Mouse (Mus musculus) midbrain, postnatal 0 days (tissue): Measurements from ENCODE around the gene Fbln7. TPM values are rescaled to one million over a fixed set of nuclear protein-coding genes. Genes with fewer than 3 reads are reported as not detected.
A peak's percentile ranks its signal among the peaks of the same experiment; 100 is the strongest.

ENCODE experiments used
- ATAC-seq: fragments of 200-750 bp; cut with Nextera tagmentation; 2 replicates; pipeline ENCODE4 v1.8.0; 2017; ENCODE audit warnings: moderate number of reproducible peaks, mild to moderate bottlenecking, moderate TSS enrichment, moderate library complexity; ENCODE audit not compliant: low FRiP score
- DNase-seq: peaks from one replicate; pipeline ENCODE4 v3.0.0-alpha.2; 2015; ENCODE audit warnings: low spot score
- H3K27ac ChIP-seq: fragments of 300-500 bp; sonication (generic); 2 replicates; pipeline ENCODE4 v1.5.1; 2014; ENCODE audit warnings: low read depth, mild to moderate bottlenecking, low read length, mixed read lengths
- H3K27me3 ChIP-seq: fragments of 300-500 bp; sonication (generic); 2 replicates; pipeline ENCODE4 v1.6.1; 2014; ENCODE audit warnings: low read length, control low read depth, mixed read lengths; ENCODE audit not compliant: insufficient read depth
- H3K36me3 ChIP-seq: fragments of 300-500 bp; sonication (generic); 2 replicates; pipeline ENCODE4 v1.6.1; 2014; ENCODE audit warnings: low read length, control low read depth, mixed read lengths; ENCODE audit not compliant: insufficient read depth
- H3K4me1 ChIP-seq: fragments of 300-500 bp; sonication (generic); 2 replicates; pipeline ENCODE4 v1.6.1; 2014; ENCODE audit warnings: mild to moderate bottlenecking, control low read depth, antibody characterized with exemption, low read length, mixed read lengths; ENCODE audit not compliant: insufficient read depth
- H3K4me2 ChIP-seq: fragments of 300-500 bp; sonication (generic); 2 replicates; pipeline ENCODE4 v1.6.1; 2014; ENCODE audit warnings: low read depth, mild to moderate bottlenecking, low read length, mixed read lengths; ENCODE audit not compliant: poor library complexity, severe bottlenecking
- H3K4me3 ChIP-seq: fragments of 300-500 bp; sonication (generic); 2 replicates; pipeline ENCODE4 v1.5.1; 2014; ENCODE audit warnings: low read depth, mild to moderate bottlenecking, low read length, moderate library complexity
- H3K9ac ChIP-seq: fragments of 300-500 bp; sonication (generic); replicated peaks from 2 replicates; pipeline ENCODE4 v1.6.1; 2014; ENCODE audit warnings: mild to moderate bottlenecking, low read length, moderate library complexity, mixed read lengths; ENCODE audit not compliant: poor library complexity, severe bottlenecking
- H3K9me3 ChIP-seq: fragments of 300-500 bp; sonication (generic); 2 replicates; pipeline ENCODE4 v1.6.1; 2016; ENCODE audit warnings: low read length, control low read depth
- CTCF ChIP-seq: IDR thresholded peaks from 2 replicates; pipeline ENCODE4 v1.5.1; 2016; ENCODE audit warnings: antibody characterized with exemption, mild to moderate bottlenecking
- WGBS: fragments of 180-500 bp; shearing (Covaris S2); extraction: QIAGEN DNeasy Blood & Tissue Kit; methylation state at CpG from one replicate; pipeline ENCODE4 v1.1.7; 2014; 5-methylcytosine and 5-hydroxymethylcytosine counted together
- polyA plus RNA-seq: library from polyadenylated mRNA; unstranded; fragments of >200 nt; fragmentation: Nextera tagmentation; extraction: Ambion mirVana; gene quantifications from 2 replicates; pipeline ENCODE4 v1.2.1, GENCODE M21; 2015
- total RNA-seq: library from RNA; depleted of rRNA; stranded (reverse); fragments of >200 nt; gene quantifications from 2 replicates; pipeline ENCODE4 v1.2.3, GENCODE M21; 2014

Gene Fbln7
- total and polyA plus RNA-seq, 2 experiments from 2014 or later = 4.2 to 6.3 TPM

DNA sequence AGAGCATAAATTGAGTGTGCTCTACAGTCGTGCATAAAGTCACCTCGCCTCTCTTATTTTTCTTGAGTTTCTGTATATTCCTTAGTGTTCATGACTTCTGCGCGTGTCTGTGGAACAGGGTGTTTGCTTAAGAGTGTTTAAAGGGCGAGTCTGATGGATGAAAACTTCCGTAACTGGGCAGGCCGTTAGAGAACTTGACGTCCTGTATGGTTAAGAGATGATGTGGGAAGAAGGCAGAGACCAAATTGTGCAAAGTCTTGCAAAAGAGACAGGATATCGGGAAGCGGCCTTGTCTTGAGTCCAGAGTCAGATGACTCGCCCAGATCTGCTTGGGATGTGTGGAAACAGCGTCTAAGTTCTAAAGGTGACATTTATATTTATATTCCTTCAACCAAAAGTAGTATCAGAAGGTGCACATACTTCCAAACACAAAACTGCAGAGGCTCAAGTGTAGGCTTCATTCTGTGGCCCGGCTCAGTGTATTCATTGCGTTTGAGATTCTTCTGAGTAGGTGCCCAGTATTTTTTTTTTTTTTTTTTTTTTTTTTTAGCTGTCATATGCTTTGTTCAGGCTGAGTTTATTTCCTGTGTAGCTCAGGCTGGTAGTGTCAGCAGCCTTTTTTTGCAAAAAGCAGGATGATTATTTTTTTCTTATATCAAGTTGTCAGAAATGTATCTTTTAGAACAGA, 43.7 kb upstream of the Fbln7 start:
- Histone ChIP-seq H3K36me3 (no peaks in the 10 kb centered on the region), H3K27ac (peak overlapping the region; percentile 88), H3K9me3 (no peaks in the 10 kb centered on the region), H3K9ac (peak overlapping the region; percentile 84), H3K4me3 (peak overlapping the region; percentile 84), H3K4me1 (no peaks in the 10 kb centered on the region; the same call in 1 of the 2 replicates), H3K27me3 (no peaks in the 10 kb centered on the region), H3K4me2 (peak overlapping the region; percentile 69)
- 13% methylated on average over 14 of the region's 14 CpGs for WGBS
- no peak for ATAC-seq
- TF ChIP-seq CTCF = no peak
- DNase-seq = peak; percentile 8

DNA sequence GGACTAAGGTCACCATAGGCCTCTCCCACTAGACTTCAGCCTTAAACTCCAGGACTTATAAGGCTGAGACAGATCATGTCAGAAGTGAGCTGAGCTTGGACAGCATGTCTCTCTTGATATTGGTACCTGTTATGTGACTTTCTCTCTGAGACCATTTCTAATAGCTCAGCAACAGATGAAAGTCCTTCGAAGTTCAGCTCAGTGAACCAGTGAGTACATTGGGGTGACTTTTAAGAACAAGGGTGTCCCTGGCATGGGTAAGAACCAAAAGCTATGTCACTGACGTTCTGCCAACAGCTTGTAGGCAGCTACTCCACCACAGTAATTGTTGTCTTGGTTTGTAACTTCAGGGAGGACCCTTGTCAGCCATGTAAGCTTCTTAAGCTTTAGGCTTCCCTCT, 42.1 kb upstream of the Fbln7 start:
- H3K27ac ChIP-seq = no peak overlapping the region
- ATAC-seq (no peak), DNase-seq (no peak)
- no peaks in the 10 kb centered on the region for H3K27me3 ChIP-seq
- no peaks in the 10 kb centered on the region for H3K36me3 ChIP-seq
- 84% methylated on average over 2 of the region's 2 CpGs for WGBS
- no peaks in the 10 kb centered on the region for H3K9me3 ChIP-seq
- TF ChIP-seq CTCF = no peak
- H3K9ac ChIP-seq = no peak overlapping the region
- H3K4me2 ChIP-seq = no peak overlapping the region
- no peaks in the 10 kb centered on the region; the same call in 1 of the 2 replicates for H3K4me1 ChIP-seq
- H3K4me3 ChIP-seq = no peak overlapping the region

DNA sequence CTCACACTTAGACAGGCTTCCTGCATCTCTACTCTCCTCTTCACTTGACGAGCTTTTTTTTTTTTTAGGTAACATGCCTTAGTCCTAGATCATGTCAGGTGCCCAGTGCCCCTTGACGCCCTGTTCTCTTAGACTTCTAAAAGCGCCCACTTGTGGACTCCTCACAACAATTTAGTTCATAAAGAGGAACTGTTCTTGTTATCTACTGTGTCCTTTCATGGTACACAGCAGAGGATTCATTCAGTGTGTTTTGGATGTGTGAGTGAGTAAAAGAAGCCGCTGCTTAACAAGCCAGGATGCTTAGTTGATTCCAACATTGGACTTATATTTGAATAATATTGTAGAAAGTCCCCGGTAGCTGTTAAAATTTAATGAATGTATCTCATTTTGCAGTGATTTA, 38.9 kb upstream of the Fbln7 start:
- Histone ChIP-seq H3K4me3 (no peak overlapping the region), H3K4me2 (no peak overlapping the region), H3K4me1 (no peaks in the 10 kb centered on the region; the same call in 1 of the 2 replicates), H3K27me3 (no peaks in the 10 kb centered on the region), H3K36me3 (peaks cover 5% of the 10 kb centered on the region; the same call in 1 of the 2 replicates), H3K9me3 (no peaks in the 10 kb centered on the region), H3K27ac (no peak overlapping the region), H3K9ac (no peak overlapping the region)
- no peak for DNase-seq
- ATAC-seq = no peak
- 88% methylated on average over 5 of the region's 5 CpGs for WGBS
- TF ChIP-seq CTCF = no peak

DNA sequence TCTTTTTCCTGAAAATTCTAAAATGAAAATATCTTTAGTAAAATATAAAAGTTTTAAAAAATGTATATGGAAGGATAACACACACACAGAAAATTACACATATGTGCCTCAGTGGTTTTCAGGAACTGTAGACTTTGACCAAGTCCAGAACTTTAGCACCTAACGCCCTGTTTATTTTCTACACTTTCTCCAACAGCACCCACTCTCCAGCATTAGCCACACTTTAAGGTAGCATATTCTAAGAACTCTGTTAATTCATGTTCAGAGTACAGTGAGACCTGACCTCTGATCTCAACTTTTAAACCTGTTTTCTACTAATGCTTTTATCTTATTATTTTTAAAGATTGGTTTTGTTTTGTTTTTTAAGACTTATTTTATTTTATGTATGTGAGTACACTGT, 35.0 kb upstream of the Fbln7 start:
- H3K36me3 ChIP-seq = peaks cover 24% of the 10 kb centered on the region; the same call in 1 of the 2 replicates
- H3K4me2 ChIP-seq = no peak overlapping the region
- no peak for DNase-seq
- H3K9me3 ChIP-seq = no peaks in the 10 kb centered on the region
- no peak overlapping the region for H3K9ac ChIP-seq
- WGBS = 95% methylated on average over 1 of the region's 1 CpGs
- no peak overlapping the region for H3K27ac ChIP-seq
- no peaks in the 10 kb centered on the region for H3K4me1 ChIP-seq
- TF ChIP-seq CTCF = no peak
- no peak for ATAC-seq
- no peaks in the 10 kb centered on the region for H3K27me3 ChIP-seq
- H3K4me3 ChIP-seq = no peak overlapping the region

DNA sequence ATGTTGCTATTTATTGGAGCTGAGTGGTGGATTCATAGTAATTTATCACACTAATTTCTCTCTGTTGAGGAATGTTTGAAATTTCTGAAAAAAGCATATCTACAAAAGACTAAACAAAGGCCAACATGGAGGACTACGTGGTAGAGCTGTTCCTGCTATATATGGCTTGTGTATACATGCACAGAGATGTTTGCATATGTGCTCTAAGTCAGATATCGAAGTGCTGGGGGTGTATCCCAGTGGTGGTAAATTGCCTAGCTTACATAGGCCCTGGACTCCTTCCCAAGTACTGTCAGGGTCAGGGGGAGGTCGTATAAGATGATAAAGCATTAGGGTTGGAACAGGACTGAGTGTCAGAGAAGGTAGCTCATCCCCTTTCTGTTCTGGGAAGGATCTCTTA, 30.2 kb upstream of the Fbln7 start:
- Histone ChIP-seq H3K4me2 (no peak overlapping the region), H3K9ac (no peak overlapping the region), H3K27me3 (no peaks in the 10 kb centered on the region), H3K4me1 (no peaks in the 10 kb centered on the region), H3K9me3 (no peaks in the 10 kb centered on the region), H3K36me3 (peaks cover 60% of the 10 kb centered on the region), H3K4me3 (no peak overlapping the region), H3K27ac (no peak overlapping the region)
- 95% methylated on average over 3 of the region's 3 CpGs for WGBS
- no peak for DNase-seq
- TF ChIP-seq CTCF = no peak
- no peak for ATAC-seq

DNA sequence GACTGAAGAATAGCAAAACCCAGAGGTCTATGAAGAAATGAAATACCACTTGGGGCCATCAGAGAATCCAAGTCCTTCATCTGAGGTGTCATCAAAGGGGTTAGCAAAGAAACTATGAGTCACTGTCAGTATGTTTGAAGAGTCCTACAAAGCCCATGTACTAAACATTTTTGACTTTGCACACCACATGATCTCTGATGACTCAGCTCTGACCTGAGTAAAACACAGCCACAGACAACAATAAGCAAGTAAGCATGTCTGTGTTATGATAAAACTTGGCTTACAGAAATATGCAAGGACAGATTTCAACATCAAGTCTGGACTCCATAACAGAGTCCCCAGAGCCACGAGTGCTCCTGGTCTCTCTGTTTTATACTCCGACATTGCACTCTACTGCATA, 29.7 kb upstream of the Fbln7 start:
- Histone ChIP-seq H3K36me3 (peaks cover 62% of the 10 kb centered on the region), H3K9ac (no peak overlapping the region)

More for the DNA sequence above, 29.7 kb upstream of the Fbln7 start:
- Histone ChIP-seq H3K4me2 (no peak overlapping the region), H3K27me3 (no peaks in the 10 kb centered on the region), H3K4me1 (no peaks in the 10 kb centered on the region), H3K27ac (no peak overlapping the region), H3K4me3 (no peak overlapping the region), H3K9me3 (no peaks in the 10 kb centered on the region)
- DNase-seq (no peak), ATAC-seq (no peak)
- no peak for TF ChIP-seq CTCF
- WGBS = 99% methylated on average over 2 of the region's 2 CpGs
